13 mouse cellular contexts compared by ENCODE assay signal in genomic region chr3:153436076-153437021, GRCm38 (mm10).
DNase-seq lines count a peak whose midpoint lies in the region; ATAC-seq lines count a peak whose summit lies in the region.
"Had no signal": no experiment of that assay in that cellular context is flagged by ENCODE, and none has a peak within 500 bp of the region (broad histone marks: within the 10 kb centered on the region; RNA-seq: fewer than 3 reads in every experiment).

No protein-coding gene starts in this region.

- H3K36me3 ChIP-seq in hindbrain, embryonic 16.5 days (ENCODE audit: control insufficient read depth, insufficient read depth, low read length): no peaks in the 10 kb centered on the region
- no peaks in the 10 kb centered on the region for H3K36me3 ChIP-seq in midbrain, embryonic 14.5 days (ENCODE audit: control insufficient read depth, insufficient read depth, low read length)
- H3K36me3 ChIP-seq: embryonic facial prominence, embryonic 12.5 days; intestine, embryonic 15.5 days had no signal

- H3K9me3 ChIP-seq in hindbrain, embryonic 16.5 days (ENCODE audit: control insufficient read depth, low read length): no peaks in the 10 kb centered on the region
- H3K9me3 ChIP-seq in midbrain, embryonic 14.5 days (ENCODE audit: control insufficient read depth, low read length): no peaks in the 10 kb centered on the region
- H3K9me3 ChIP-seq: embryonic facial prominence, embryonic 12.5 days; intestine, embryonic 15.5 days had no signal

- H3K9ac ChIP-seq in hindbrain, embryonic 16.5 days (ENCODE audit: low read depth, low read length): peak overlapping the region; percentile 13; the same call in 1 of the 2 replicates
- no peak overlapping the region for H3K9ac ChIP-seq in midbrain, embryonic 14.5 days (replicated peaks; ENCODE audit: low read length)
- H3K9ac ChIP-seq: embryonic facial prominence, embryonic 12.5 days; intestine, embryonic 15.5 days had no signal

- DNase-seq in adrenal gland, adult (ENCODE audit: inconsistent age in 2 of 2, low spot score in 1 of 2): peak; percentile 37 to 73
- DNase-seq in adrenal gland, postnatal 4 days (ENCODE audit: low spot score in 2 of 2): no peak
- DNase-seq in c-Kit-positive CD71-positive TER-119-positive erythroid progenitor cells, embryonic 14.5 days (ENCODE audit: low spot score): peak; percentile 34
- DNase-seq in midbrain, embryonic 14.5 days: peak; percentile 67
- DNase-seq in lung, postnatal 36 days: no peak
- no peak for DNase-seq in cerebellum, postnatal 25 days
- DNase-seq: cerebellum, postnatal 14 days; kidney, postnatal 25 days had no signal

- peak overlapping the region; percentile 17 for H3K4me2 ChIP-seq in hindbrain, embryonic 16.5 days (ENCODE audit: low read length)
- no peak overlapping the region for H3K4me2 ChIP-seq in midbrain, embryonic 14.5 days (ENCODE audit: low read length)
- H3K4me2 ChIP-seq: embryonic facial prominence, embryonic 12.5 days; intestine, embryonic 15.5 days had no signal

- 52% methylated on average over 17 of the region's 17 CpGs for WGBS in hindbrain, embryonic 16.5 days
- WGBS in midbrain, embryonic 14.5 days: 46% methylated on average over 17 of the region's 17 CpGs

- H3K27me3 ChIP-seq in hindbrain, embryonic 16.5 days (replicated peaks; ENCODE audit: control insufficient read depth, insufficient read depth, low read length): no peaks in the 10 kb centered on the region
- H3K27me3 ChIP-seq in midbrain, embryonic 14.5 days (ENCODE audit: control insufficient read depth, insufficient read depth, low read length): no peaks in the 10 kb centered on the region
- H3K27me3 ChIP-seq: embryonic facial prominence, embryonic 12.5 days; intestine, embryonic 15.5 days had no signal

- peak; percentile 55 for ATAC-seq in hindbrain, embryonic 16.5 days
- peak; percentile 55; the same call in 1 of the 2 replicates for ATAC-seq in midbrain, embryonic 14.5 days (ENCODE audit: low FRiP score, low TSS enrichment)
- no peak for ATAC-seq in erythroid progenitor cell, adult 5-6 weeks (replicated peaks; ENCODE audit: low FRiP score, poor library complexity, severe bottlenecking)
- ATAC-seq: intestine, embryonic 15.5 days; lung, postnatal 0 days had no signal

- 0 out of 2 replicates have a peak overlapping the region, but pooled peaks have one; percentile 13 for H3K27ac ChIP-seq in hindbrain, embryonic 16.5 days (ENCODE audit: low read depth, low read length)
- peak overlapping the region; percentile 77 for H3K27ac ChIP-seq in midbrain, embryonic 14.5 days (replicated peaks; ENCODE audit: low read depth, low read length)
- H3K27ac ChIP-seq: embryonic facial prominence, embryonic 12.5 days; intestine, embryonic 15.5 days had no signal

- H3K4me3 ChIP-seq in hindbrain, embryonic 16.5 days (ENCODE audit: low read length): no peak overlapping the region
- H3K4me3 ChIP-seq in midbrain, embryonic 14.5 days (replicated peaks; ENCODE audit: low read depth, low read length): no peak overlapping the region
- H3K4me3 ChIP-seq: embryonic facial prominence, embryonic 12.5 days; intestine, embryonic 15.5 days had no signal

- peaks cover 4% of the 10 kb centered on the region; the same call in 1 of the 2 replicates for H3K4me1 ChIP-seq in hindbrain, embryonic 16.5 days (ENCODE audit: control insufficient read depth, insufficient read depth, low read depth, low read length)
- H3K4me1 ChIP-seq in midbrain, embryonic 14.5 days (ENCODE audit: control insufficient read depth, insufficient read depth, low read length): peaks cover 23% of the 10 kb centered on the region
- H3K4me1 ChIP-seq: intestine, embryonic 15.5 days had no signal

Comparison
In these comparisons a context has a peak if more than half of its experiments do, and no peak if none do; other contexts are left out.
1. DNase-seq: peak in adrenal gland, adult (2 of 2), c-Kit-positive CD71-positive TER-119-positive erythroid progenitor cells, embryonic 14.5 days (single experiment) and midbrain, embryonic 14.5 days (single experiment); none in adrenal gland, postnatal 4 days (0 of 2), lung, postnatal 36 days (single experiment) and cerebellum, postnatal 25 days (0 of 2).